Mouse (Mus musculus): ENCODE measurements around the gene Tpd52l2. TPM values are rescaled to one million over a fixed set of nuclear protein-coding genes. Genes with fewer than 3 reads are reported as not detected.

Gene Tpd52l2
- 12.0 and 12.4 TPM in 2 replicates for polyA plus RNA-seq (2012; rRNA removed; ENCODE audit: low replicate concordance)

DNA sequence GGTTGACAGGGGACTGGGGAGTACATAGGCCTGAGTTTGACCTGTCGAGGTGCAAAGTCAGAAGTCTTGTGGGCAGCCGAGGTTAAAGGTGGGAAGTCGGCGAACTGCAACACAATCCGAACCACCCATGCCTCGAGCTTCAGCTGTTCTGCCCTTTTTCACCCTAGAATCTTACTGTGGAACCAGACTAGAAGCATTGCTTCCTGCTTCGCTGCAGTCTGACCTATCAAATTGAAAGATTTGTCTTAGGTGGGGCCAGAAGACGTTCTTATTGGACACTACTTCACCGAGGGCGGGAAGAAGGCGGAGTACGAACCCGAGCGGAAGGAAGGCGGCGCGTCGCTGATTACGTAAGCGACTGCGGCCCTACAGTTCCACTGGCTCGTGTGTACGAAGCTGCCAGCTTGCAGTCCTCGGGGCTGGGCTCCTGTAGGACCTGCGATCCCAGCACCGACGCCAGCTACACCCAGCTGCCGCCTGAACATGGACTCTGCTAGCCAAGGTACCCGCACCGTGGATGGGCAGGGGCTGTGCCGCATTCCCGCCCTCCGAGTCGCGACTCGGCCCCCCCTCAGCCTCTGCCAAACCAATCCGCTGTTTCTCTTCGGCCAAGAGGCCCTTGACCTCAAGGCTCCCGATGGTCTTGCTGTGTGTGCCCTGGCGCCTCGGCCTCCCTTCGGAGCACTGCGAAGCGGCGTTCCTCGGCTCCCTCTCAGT is at the start of gene Tpd52l2:
TSS of gene Tpd52l2 (plus strand) at position 312 of the 717 bp plus-strand sequence.

DNA sequence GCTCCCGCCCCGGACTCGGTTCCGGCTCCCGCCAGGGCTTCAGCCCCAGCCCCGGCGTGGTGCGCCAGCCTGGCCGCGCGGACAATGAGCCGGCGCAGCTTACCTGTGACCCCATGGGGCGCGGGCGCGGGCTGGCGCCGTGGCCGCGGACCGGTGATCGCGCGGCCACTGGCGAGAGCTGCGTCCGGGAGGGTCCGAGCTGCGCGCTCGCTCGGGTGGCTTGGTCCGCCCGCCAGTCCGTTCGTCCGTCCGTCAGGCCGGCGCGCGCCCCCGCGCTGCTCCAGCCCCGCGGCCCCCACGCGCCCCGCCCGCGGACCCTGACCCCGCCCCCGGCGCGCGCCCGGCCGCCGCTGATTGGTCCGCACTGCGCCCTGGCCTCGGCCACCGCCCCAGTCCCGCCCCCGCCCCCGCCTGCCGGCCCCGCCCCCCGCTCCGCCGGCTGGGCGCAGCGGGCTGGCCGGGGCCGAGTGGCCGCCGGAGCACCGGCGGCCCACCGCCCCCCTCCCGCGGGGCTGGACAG is 37.7 kb upstream of the Tpd52l2 start, which contains the start of gene Zbtb46:
TSS of gene Zbtb46 (minus strand) at position 274 of the 520 bp plus-strand sequence.

DNA sequence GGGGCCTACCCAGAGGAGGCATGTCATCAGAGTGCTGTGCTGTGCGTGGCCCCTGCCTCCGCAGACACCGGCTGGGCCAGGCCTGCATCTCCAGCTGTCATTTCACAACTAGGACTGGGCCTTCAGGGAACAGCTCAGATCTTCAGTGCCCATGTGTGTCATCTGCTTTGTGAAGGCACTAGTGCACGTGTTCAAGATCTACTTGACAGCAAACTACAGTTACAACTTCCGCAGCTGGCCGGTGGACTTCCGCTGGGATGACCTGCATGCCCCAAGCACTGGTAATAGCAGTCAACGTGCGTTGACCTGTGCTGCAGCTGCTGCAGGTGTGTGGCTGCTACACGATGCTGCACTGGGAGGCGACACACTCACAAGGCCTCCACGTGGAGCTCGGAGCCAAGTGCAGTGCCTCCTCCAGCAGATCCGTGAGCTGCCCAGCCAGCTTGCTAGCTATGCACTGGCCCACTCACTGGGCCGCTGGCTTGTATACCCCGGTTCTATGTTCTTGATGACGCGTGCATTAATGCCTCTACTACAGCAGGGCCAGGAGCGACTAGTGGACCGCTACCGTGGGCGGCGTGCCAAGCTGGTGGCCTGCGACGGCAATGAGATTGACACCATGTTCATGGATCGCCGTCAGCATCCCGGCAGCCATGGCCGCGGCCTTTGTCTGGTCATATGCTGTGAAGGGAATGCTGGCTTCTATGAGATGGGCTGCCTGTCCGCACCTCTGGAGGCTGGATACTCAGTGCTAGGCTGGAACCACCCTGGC is 3.6 kb upstream of the Tpd52l2 start, which contains the start of gene Abhd16b:
TSS of gene Abhd16b (plus strand) at position 51 of the 772 bp plus-strand sequence.

DNA sequence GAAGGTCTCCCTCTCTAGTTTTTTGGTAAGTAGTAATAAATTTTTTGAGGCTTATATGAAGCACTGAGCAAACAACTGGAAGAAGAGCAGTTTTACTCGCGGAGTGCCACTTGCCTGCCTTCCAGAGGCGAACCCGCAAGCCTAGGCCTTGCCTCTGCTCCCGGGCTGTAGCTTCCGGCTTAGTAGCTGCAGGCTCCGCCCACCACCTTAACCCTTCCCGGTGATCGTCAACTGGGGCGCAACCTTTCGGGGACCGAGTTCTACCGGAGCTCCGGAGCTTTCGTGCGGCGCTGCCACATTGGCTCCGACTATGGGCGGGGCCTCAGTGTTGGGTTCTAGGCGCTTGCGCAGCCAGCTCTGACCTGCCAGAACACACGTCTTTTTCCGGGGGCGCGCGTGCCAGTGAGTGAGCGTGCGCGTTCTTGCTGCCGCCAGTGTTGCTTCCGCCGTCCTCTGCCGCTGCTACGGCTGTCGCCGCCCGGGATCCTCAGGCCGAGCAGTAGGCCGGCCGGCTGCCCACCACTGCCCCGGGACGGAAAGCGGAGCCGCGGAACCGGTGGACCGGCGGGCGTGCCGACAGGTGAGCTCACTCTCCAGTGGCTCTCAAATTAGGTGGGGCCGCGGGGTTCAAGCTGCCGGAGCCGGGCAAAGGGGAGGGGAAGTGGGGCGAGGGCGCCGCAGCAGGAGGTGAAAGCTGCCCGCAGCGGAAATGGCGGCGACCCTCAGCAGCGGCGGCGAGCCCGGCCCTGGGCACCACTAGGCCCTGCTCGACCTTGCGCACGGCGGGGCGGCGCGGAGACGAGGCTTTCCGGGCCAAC is 23.4 kb downstream of the Tpd52l2 start, which contains the start of gene Dnajc5:
TSS of gene Dnajc5 (plus strand) at position 368 of the 818 bp plus-strand sequence.

Other genes with a start within 250 kb of the Tpd52l2 start
- gene Gmeb2, start 209.1 kb upstream of the Tpd52l2 start, polyA plus RNA-seq (2012; rRNA removed; ENCODE audit: low replicate concordance) = 16.9 and 31.9 TPM in 2 replicates
- 2.8 and 2.9 TPM in 2 replicates for gene Stmn3, start 182.6 kb upstream of the Tpd52l2 start, polyA plus RNA-seq (2012; rRNA removed; ENCODE audit: low replicate concordance)
- gene Rtel1, start 177.4 kb upstream of the Tpd52l2 start, polyA plus RNA-seq (2012; rRNA removed; ENCODE audit: low replicate concordance) = 14.4 and 16.6 TPM in 2 replicates
- gene Zgpat, start 132.2 kb upstream of the Tpd52l2 start, polyA plus RNA-seq (2012; rRNA removed; ENCODE audit: low replicate concordance) = 12.9 and 14.2 TPM in 2 replicates
- gene Arfrp1, start 131.7 kb upstream of the Tpd52l2 start, polyA plus RNA-seq (2012; rRNA removed; ENCODE audit: low replicate concordance) = 14.4 and 16.3 TPM in 2 replicates
- gene Lime1, start 117.1 kb upstream of the Tpd52l2 start, polyA plus RNA-seq (2012; rRNA removed; ENCODE audit: low replicate concordance) = 79.8 and 83.0 TPM in 2 replicates
- 0.85 and 0.96 TPM in 2 replicates for gene Zbtb46, start 37.7 kb upstream of the Tpd52l2 start, polyA plus RNA-seq (2012; rRNA removed; ENCODE audit: low replicate concordance)
- 0.06 TPM in 1 of 2 replicates, not detected in the other for gene Abhd16b, start 3.9 kb upstream of the Tpd52l2 start, polyA plus RNA-seq (2012; rRNA removed; ENCODE audit: low replicate concordance)
- 20.8 and 23.1 TPM in 2 replicates for gene Dnajc5, start 23.3 kb downstream of the Tpd52l2 start, polyA plus RNA-seq (2012; rRNA removed; ENCODE audit: low replicate concordance)
- 92.3 and 132 TPM in 2 replicates for gene Uckl1, start 87.8 kb downstream of the Tpd52l2 start, polyA plus RNA-seq (2012; rRNA removed; ENCODE audit: low replicate concordance)
- gene Prpf6, start 94.7 kb downstream of the Tpd52l2 start, polyA plus RNA-seq (2012; rRNA removed; ENCODE audit: low replicate concordance) = 4.1 and 4.5 TPM in 2 replicates
- gene Zfp512b, start 95.7 kb downstream of the Tpd52l2 start, polyA plus RNA-seq (2012; rRNA removed; ENCODE audit: low replicate concordance) = 7.8 and 14.6 TPM in 2 replicates
- 21.4 and 27.7 TPM in 2 replicates for gene Samd10, start 102.1 kb downstream of the Tpd52l2 start, polyA plus RNA-seq (2012; rRNA removed; ENCODE audit: low replicate concordance)
- gene Gm29797, start 159.9 kb downstream of the Tpd52l2 start, polyA plus RNA-seq (2012; rRNA removed; ENCODE audit: low replicate concordance) = 0.63 TPM in 1 of 2 replicates, not detected in the other
- gene Sox18, start 174.5 kb downstream of the Tpd52l2 start, polyA plus RNA-seq (2012; rRNA removed; ENCODE audit: low replicate concordance) = 37.5 and 89.5 TPM in 2 replicates
- 3.5 and 3.7 TPM in 2 replicates for gene Tcea2, start 183.2 kb downstream of the Tpd52l2 start, polyA plus RNA-seq (2012; rRNA removed; ENCODE audit: low replicate concordance)
- gene Rgs19, start 196.8 kb downstream of the Tpd52l2 start, polyA plus RNA-seq (2012; rRNA removed; ENCODE audit: low replicate concordance) = 17.5 and 20.7 TPM in 2 replicates
- gene Lkaaear1, start 201.3 kb downstream of the Tpd52l2 start, polyA plus RNA-seq (2012; rRNA removed; ENCODE audit: low replicate concordance) = not detected in 2 replicates
- gene Oprl1, start 217.9 kb downstream of the Tpd52l2 start, polyA plus RNA-seq (2012; rRNA removed; ENCODE audit: low replicate concordance) = 0.13 TPM in 1 of 2 replicates, not detected in the other

Data from duodenum, adult 2 months (tissue).